Mouse (Mus musculus) heart, postnatal 0 days (tissue): ENCODE data around the gene Atp5e. TPM values are rescaled to one million over a fixed set of nuclear protein-coding genes. Genes with fewer than 3 reads are reported as not detected.

Source experiments
- ATAC-seq: fragments of 200-750 bp; cut with Nextera tagmentation; 2 replicates; pipeline ENCODE4 v1.8.0; 2017; ENCODE audit warnings: low read depth, moderate number of reproducible peaks, moderate library complexity; ENCODE audit not compliant: insufficient read depth
- DNase-seq: peaks from one replicate; pipeline ENCODE4 v3.0.0-alpha.2; 2016; ENCODE audit warnings: low spot score
- H3K27ac ChIP-seq: fragments of 300-500 bp; sonication (generic); 2 replicates; pipeline ENCODE4 v1.5.1; 2014; ENCODE audit warnings: low read depth, mild to moderate bottlenecking
- H3K27me3 ChIP-seq: fragments of 300-500 bp; sonication (generic); 2 replicates; pipeline ENCODE4 v1.6.1; 2014; ENCODE audit warnings: low read length, mixed read lengths; ENCODE audit not compliant: control insufficient read depth, insufficient read depth
- H3K36me3 ChIP-seq: fragments of 300-500 bp; sonication (generic); replicated peaks from 2 replicates; pipeline ENCODE4 v1.6.1; 2014; ENCODE audit warnings: low read length, mixed read lengths; ENCODE audit not compliant: control insufficient read depth, insufficient read depth
- H3K4me1 ChIP-seq: fragments of 300-500 bp; sonication (generic); 2 replicates; pipeline ENCODE4 v1.6.1; 2014; ENCODE audit warnings: antibody characterized with exemption; ENCODE audit not compliant: control insufficient read depth, insufficient read depth
- H3K4me2 ChIP-seq: fragments of 300-500 bp; sonication (generic); 2 replicates; pipeline ENCODE4 v1.6.1; 2014; ENCODE audit warnings: low read depth, mild to moderate bottlenecking, low read length, moderate library complexity
- H3K4me3 ChIP-seq: fragments of 300-500 bp; sonication (generic); 2 replicates; pipeline ENCODE4 v1.5.1; 2014; ENCODE audit warnings: low read depth, low read length
- H3K9ac ChIP-seq: fragments of 300-500 bp; sonication (generic); replicated peaks from 2 replicates; pipeline ENCODE4 v1.6.1; 2014; ENCODE audit warnings: low read depth, low read length, mixed read lengths
- H3K9me3 ChIP-seq: fragments of 300-500 bp; sonication (generic); replicated peaks from 2 replicates; pipeline ENCODE4 v1.6.1; 2016; ENCODE audit warnings: low read length; ENCODE audit not compliant: control insufficient read depth
- CTCF ChIP-seq: IDR thresholded peaks from 2 replicates; pipeline ENCODE4 v1.5.1; 2016; ENCODE audit warnings: antibody characterized with exemption, control low read depth, low read depth
- EP300 ChIP-seq: IDR thresholded peaks from 2 replicates; pipeline ENCODE4 v1.6.1; 2016; ENCODE audit warnings: antibody characterized with exemption, low read depth
- WGBS: fragments of 180-500 bp; shearing (Covaris S2); extraction: QIAGEN DNeasy Blood & Tissue Kit; methylation state at CpG from one replicate; pipeline ENCODE4 v1.1.7; 2014; 5-methylcytosine and 5-hydroxymethylcytosine counted together
- polyA plus RNA-seq: library from polyadenylated mRNA; unstranded; fragments of >200 nt; fragmentation: Nextera tagmentation; extraction: Ambion mirVana; gene quantifications from 2 replicates; pipeline ENCODE4 v1.2.1, GENCODE M21; 2015
- total RNA-seq: library from RNA; depleted of rRNA; stranded (reverse); fragments of >200 nt; gene quantifications from 2 replicates; pipeline ENCODE4 v1.2.3, GENCODE M21; 2014; ENCODE audit warnings: low replicate concordance

Gene Atp5e
- total and polyA plus RNA-seq, 2 experiments from 2014 or later: 1,121 to 2,030 TPM

- 58% methylated on average over 4 of the region's 4 CpGs for WGBS
- H3K36me3 ChIP-seq: peaks cover 46% of the 10 kb centered on the region
- H3K4me2 ChIP-seq: no peak overlapping the region
Observed at GRCm38 (mm10) chr2:174470333-174470732, 6.4 kb upstream of the Atp5e start.

GRCm38 (mm10) chr2:174463370-174463769, 535 bp downstream of the Atp5e start:
- peak overlapping the region; percentile 64 for H3K4me3 ChIP-seq
- H3K27ac ChIP-seq: peak overlapping the region; percentile 77
- peaks cover 62% of the 10 kb centered on the region for H3K36me3 ChIP-seq
- 28% methylated on average over 10 of the region's 10 CpGs for WGBS
- DNase-seq: no peak
- peak; percentile 4; the same call in 1 of the 2 replicates for ATAC-seq
- peak overlapping the region; percentile 96 for H3K4me2 ChIP-seq
- H3K9ac ChIP-seq: peak overlapping the region; percentile 79
- H3K9me3 ChIP-seq: no peaks in the 10 kb centered on the region
- no peaks in the 10 kb centered on the region for H3K27me3 ChIP-seq
- TF ChIP-seq EP300 (no peak), CTCF (no peak)
- H3K4me1 ChIP-seq: peaks cover 12% of the 10 kb centered on the region; the same call in 1 of the 2 replicates

More at GRCm38 (mm10) chr2:174470333-174470732, 6.4 kb upstream of the Atp5e start:
- DNase-seq (no peak), ATAC-seq (no peak)
- TF ChIP-seq CTCF (no peak), EP300 (no peak)
- H3K4me3 ChIP-seq: no peak overlapping the region
- H3K9ac ChIP-seq: no peak overlapping the region
- H3K4me1 ChIP-seq: peaks cover 15% of the 10 kb centered on the region
- H3K9me3 ChIP-seq: no peaks in the 10 kb centered on the region
- no peak overlapping the region for H3K27ac ChIP-seq
- H3K27me3 ChIP-seq: no peaks in the 10 kb centered on the region

GRCm38 (mm10) chr2:174459365-174459764, 4.5 kb downstream of the Atp5e start:
- ATAC-seq (no peak), DNase-seq (no peak)
- H3K27me3 ChIP-seq: no peaks in the 10 kb centered on the region
- peaks cover 32% of the 10 kb centered on the region for H3K36me3 ChIP-seq
- H3K4me1 ChIP-seq: peaks cover 12% of the 10 kb centered on the region; the same call in 1 of the 2 replicates
- H3K27ac ChIP-seq: no peak overlapping the region
- no peaks in the 10 kb centered on the region for H3K9me3 ChIP-seq
- H3K4me2 ChIP-seq: no peak overlapping the region
- 58% methylated on average over 2 of the region's 2 CpGs for WGBS
- no peak overlapping the region for H3K9ac ChIP-seq
- H3K4me3 ChIP-seq: no peak overlapping the region
- TF ChIP-seq CTCF (no peak), EP300 (no peak)

GRCm38 (mm10) chr2:174453681-174454080, 10.2 kb downstream of the Atp5e start:
- Histone ChIP-seq H3K9me3 (no peaks in the 10 kb centered on the region), H3K9ac (no peak overlapping the region), H3K36me3 (no peaks in the 10 kb centered on the region), H3K27me3 (no peaks in the 10 kb centered on the region), H3K4me2 (no peak overlapping the region), H3K4me1 (no peaks in the 10 kb centered on the region), H3K4me3 (no peak overlapping the region), H3K27ac (no peak overlapping the region)
- DNase-seq (peak; percentile 38), ATAC-seq (peak; percentile 36; the same call in 1 of the 2 replicates)
- 48% methylated on average over 7 of the region's 7 CpGs for WGBS
- TF ChIP-seq CTCF: peak; percentile 40
- no peak for TF ChIP-seq EP300

GRCm38 (mm10) chr2:174450353-174450752, 13.6 kb downstream of the Atp5e start, which contains the start of gene Tubb1:
Gene Tubb1, plus strand, starts transcription at chr2:174450695.
- H3K4me2 ChIP-seq: no peak within 1 kb of the TSS
- no peak for ATAC-seq
- no peaks in the 10 kb centered on the region for H3K9me3 ChIP-seq
- H3K4me3 ChIP-seq: no peak within 1 kb of the TSS
- no peak within 1 kb of the TSS for H3K9ac ChIP-seq
- H3K4me1 ChIP-seq: no peaks in the 10 kb centered on the region
- no peak for DNase-seq
- H3K27me3 ChIP-seq: no peaks in the 10 kb centered on the region
- no peak for TF ChIP-seq CTCF
- TF ChIP-seq EP300: no peak
- H3K36me3 ChIP-seq: no peaks in the 10 kb centered on the region
- no peak within 1 kb of the TSS for H3K27ac ChIP-seq
- 59% methylated on average over 4 of the region's 4 CpGs for WGBS

DNA sequence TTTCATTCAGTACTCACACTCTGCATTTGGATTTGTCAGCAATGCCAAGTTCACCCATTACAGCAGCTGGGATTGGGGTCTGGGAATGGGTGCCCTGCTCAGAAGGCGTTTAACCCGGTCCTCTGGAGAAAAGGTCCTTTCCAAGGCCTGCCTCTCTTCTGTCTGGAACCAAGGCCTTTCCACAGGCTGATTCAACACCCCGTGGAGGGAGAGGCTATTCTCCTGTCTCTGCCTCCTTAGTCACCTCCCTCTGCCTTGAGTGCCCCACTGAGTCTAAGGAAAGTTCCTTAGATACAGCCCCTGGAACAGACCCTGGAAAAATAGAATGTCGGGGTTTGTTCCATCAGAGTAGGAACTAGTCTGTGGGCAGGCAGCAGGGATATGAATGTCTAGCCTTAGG, 15.5 kb downstream of the Atp5e start:
- no peak overlapping the region for H3K27ac ChIP-seq
- DNase-seq (no peak), ATAC-seq (no peak)
- no peaks in the 10 kb centered on the region for H3K4me1 ChIP-seq
- no peak overlapping the region for H3K4me2 ChIP-seq
- TF ChIP-seq CTCF (no peak), EP300 (no peak)
- H3K27me3 ChIP-seq: no peaks in the 10 kb centered on the region
- H3K36me3 ChIP-seq: no peaks in the 10 kb centered on the region
- no peak overlapping the region for H3K4me3 ChIP-seq
- H3K9ac ChIP-seq: no peak overlapping the region
- 79% methylated on average over 4 of the region's 4 CpGs for WGBS
- H3K9me3 ChIP-seq: no peaks in the 10 kb centered on the region
